Mouse (Mus musculus) forebrain, embryonic 11.5 days (tissue): ENCODE measurements at regions not wholly inside any gene's neighbourhood (a gene's known extent, or its start where the extent isn't known, plus 50 kb on each side); places are given as distances from the start of the nearest gene placed in this dataset.
A peak's percentile ranks its signal among the peaks of the same experiment; 100 is the strongest.

Experiments used
- ATAC-seq: fragments of 200-750 bp; cut with Nextera tagmentation; replicated peaks from 2 replicates; pipeline ENCODE4 v1.8.0; 2017; ENCODE audit warnings: moderate TSS enrichment; ENCODE audit not compliant: low FRiP score
- DNase-seq: peaks from one replicate; pipeline ENCODE4 v3.0.0-alpha.2; 2017; ENCODE audit warnings: low spot score
- H3K27ac ChIP-seq: fragments of 300-500 bp; sonication (generic); 2 replicates; pipeline ENCODE4 v1.5.1; 2014; ENCODE audit warnings: low read depth, low read length
- H3K27me3 ChIP-seq: fragments of 300-500 bp; sonication (generic); 2 replicates; pipeline ENCODE4 v1.6.1; 2014; ENCODE audit warnings: mild to moderate bottlenecking, low read length, mixed read lengths; ENCODE audit not compliant: control insufficient read depth, insufficient read depth
- H3K36me3 ChIP-seq: fragments of 300-500 bp; sonication (generic); 2 replicates; pipeline ENCODE4 v1.6.1; 2014; ENCODE audit warnings: mild to moderate bottlenecking, low read length, moderate library complexity, mixed read lengths; ENCODE audit not compliant: control insufficient read depth, insufficient read depth
- H3K4me1 ChIP-seq: fragments of 300-500 bp; sonication (generic); replicated peaks from 2 replicates; pipeline ENCODE4 v1.6.1; 2014; ENCODE audit warnings: low read length, mixed read lengths; ENCODE audit not compliant: control insufficient read depth, insufficient read depth
- H3K4me2 ChIP-seq: fragments of 300-500 bp; sonication (generic); 2 replicates; pipeline ENCODE4 v1.6.1; 2014; ENCODE audit warnings: low read depth, mild to moderate bottlenecking, low read length, moderate library complexity, mixed read lengths; ENCODE audit not compliant: severe bottlenecking
- H3K4me3 ChIP-seq: fragments of 300-500 bp; sonication (generic); 2 replicates; pipeline ENCODE4 v1.5.1; 2014; ENCODE audit warnings: low read depth, low read length
- H3K9ac ChIP-seq: fragments of 300-500 bp; sonication (generic); 2 replicates; pipeline ENCODE4 v1.6.1; 2014; ENCODE audit warnings: low read length
- H3K9me3 ChIP-seq: fragments of 300-500 bp; sonication (generic); 2 replicates; pipeline ENCODE4 v1.6.1; 2016; ENCODE audit warnings: low read length, mixed read lengths; ENCODE audit not compliant: control insufficient read depth
- WGBS: fragments of 180-500 bp; shearing (Covaris S2); extraction: QIAGEN DNeasy Blood & Tissue Kit; methylation state at CpG from one replicate; pipeline ENCODE4 v1.1.7; 2014; 5-methylcytosine and 5-hydroxymethylcytosine counted together

- Histone ChIP-seq H3K9me3 (no peaks in the 10 kb centered on the region), H3K4me1 (0 out of 2 replicates have a peak, but pooled peaks cover 6% of the 10 kb centered on the region), H3K9ac (no peak overlapping the region), H3K36me3 (no peaks in the 10 kb centered on the region), H3K27ac (no peak overlapping the region), H3K27me3 (no peaks in the 10 kb centered on the region), H3K4me3 (no peak overlapping the region), H3K4me2 (no peak overlapping the region)
- DNase-seq (no peak), ATAC-seq (no peak)
These were observed 75.0 kb downstream of the Lbh start for GRCm38 (mm10) chr17:72993134-72993533.

- no peak overlapping the region for H3K9ac ChIP-seq
- no peak overlapping the region for H3K27ac ChIP-seq
- WGBS = 54% methylated on average over 7 of the region's 7 CpGs
- H3K27me3 ChIP-seq = no peaks in the 10 kb centered on the region
- H3K4me3 ChIP-seq = no peak overlapping the region
- ATAC-seq = no peak
- H3K36me3 ChIP-seq = no peaks in the 10 kb centered on the region
- no peaks in the 10 kb centered on the region for H3K9me3 ChIP-seq
- 0 out of 2 replicates have a peak, but pooled peaks cover 6% of the 10 kb centered on the region for H3K4me1 ChIP-seq
- DNase-seq = no peak
- no peak overlapping the region for H3K4me2 ChIP-seq
These were observed 75.5 kb downstream of the Lbh start for GRCm38 (mm10) chr17:72993626-72994025.

GRCm38 (mm10) chr17:72996539-72996938 lies 78.4 kb downstream of the Lbh start:
- Histone ChIP-seq H3K9ac (no peak overlapping the region), H3K36me3 (no peaks in the 10 kb centered on the region), H3K9me3 (no peaks in the 10 kb centered on the region), H3K4me2 (no peak overlapping the region), H3K4me3 (no peak overlapping the region), H3K4me1 (0 out of 2 replicates have a peak, but pooled peaks cover 6% of the 10 kb centered on the region), H3K27ac (no peak overlapping the region), H3K27me3 (no peaks in the 10 kb centered on the region)
- ATAC-seq = no peak
- no peak for DNase-seq
- 82% methylated on average over 7 of the region's 7 CpGs for WGBS

GRCm38 (mm10) chr17:72997301-72997921 lies 79.3 kb downstream of the Lbh start:
- 17% methylated on average over 5 of the region's 5 CpGs for WGBS
- no peaks in the 10 kb centered on the region for H3K27me3 ChIP-seq
- H3K9ac ChIP-seq = no peak overlapping the region
- no peak overlapping the region for H3K27ac ChIP-seq
- no peaks in the 10 kb centered on the region for H3K36me3 ChIP-seq
- no peaks in the 10 kb centered on the region for H3K9me3 ChIP-seq
- ATAC-seq = no peak
- H3K4me2 ChIP-seq = no peak overlapping the region
- H3K4me3 ChIP-seq = no peak overlapping the region
- 0 out of 2 replicates have a peak, but pooled peaks cover 6% of the 10 kb centered on the region for H3K4me1 ChIP-seq
- peak; percentile 57 for DNase-seq

DNA sequence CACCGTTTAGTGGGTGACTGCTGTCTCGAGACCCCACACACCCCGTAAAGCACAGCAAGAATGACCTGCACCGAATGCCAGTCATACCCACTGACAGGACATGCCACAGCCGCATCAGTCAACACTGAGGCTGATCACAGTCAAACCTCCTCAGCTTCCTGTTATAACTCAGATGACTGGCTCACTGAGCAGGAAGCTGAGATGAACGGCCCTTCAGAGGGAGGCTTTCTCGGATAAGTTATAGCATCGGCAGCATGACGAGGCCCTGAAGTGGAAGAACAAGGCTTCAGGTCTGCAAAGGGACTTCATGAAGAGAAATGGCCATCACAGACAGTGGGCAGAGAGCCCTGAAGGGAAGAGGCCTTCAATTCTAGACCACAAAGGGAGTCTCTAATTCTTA lies 87.0 kb downstream of the Lbh start:
- Histone ChIP-seq H3K4me3 (no peak overlapping the region), H3K27me3 (no peaks in the 10 kb centered on the region), H3K27ac (no peak overlapping the region), H3K9ac (no peak overlapping the region), H3K4me1 (no peaks in the 10 kb centered on the region), H3K36me3 (no peaks in the 10 kb centered on the region), H3K9me3 (no peaks in the 10 kb centered on the region), H3K4me2 (no peak overlapping the region)
- 89% methylated on average over 9 of the region's 9 CpGs for WGBS
- no peak for DNase-seq
- ATAC-seq = no peak

GRCm38 (mm10) chr17:73008901-73009300 lies 90.8 kb downstream of the Lbh start:
- WGBS = 58% methylated on average over 4 of the region's 4 CpGs
- no peaks in the 10 kb centered on the region for H3K9me3 ChIP-seq
- no peak for ATAC-seq

DNA sequence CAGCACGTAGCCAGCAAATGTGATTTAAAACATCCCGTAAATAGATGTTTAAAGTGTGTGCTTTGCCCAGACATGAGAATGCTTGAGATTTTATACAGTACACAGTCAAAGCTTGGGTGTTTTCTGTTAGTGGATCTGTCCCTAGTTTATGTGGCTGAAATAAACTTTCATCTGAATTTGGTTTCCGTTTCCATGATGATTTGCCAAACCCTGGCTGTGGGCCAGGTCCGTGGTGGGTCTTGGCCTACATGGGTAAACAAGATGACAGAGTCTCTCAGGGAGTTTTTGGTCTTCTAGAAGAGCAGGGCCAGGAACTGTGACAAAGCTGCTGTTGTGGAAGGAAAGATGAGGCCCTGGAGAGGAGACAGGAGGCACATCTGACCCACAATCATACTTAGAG lies 91.9 kb downstream of the Lbh start:
- Histone ChIP-seq H3K27ac (no peak overlapping the region), H3K9me3 (no peaks in the 10 kb centered on the region), H3K9ac (no peak overlapping the region), H3K4me2 (no peak overlapping the region), H3K4me3 (no peak overlapping the region), H3K4me1 (0 out of 2 replicates have a peak, but pooled peaks cover 3% of the 10 kb centered on the region), H3K36me3 (no peaks in the 10 kb centered on the region), H3K27me3 (no peaks in the 10 kb centered on the region)
- ATAC-seq (no peak), DNase-seq (no peak)
- WGBS = 96% methylated on average over 4 of the region's 4 CpGs

More at GRCm38 (mm10) chr17:73008901-73009300, 90.8 kb downstream of the Lbh start:
- Histone ChIP-seq H3K27me3 (no peaks in the 10 kb centered on the region), H3K4me1 (0 out of 2 replicates have a peak, but pooled peaks cover under 1% of the 10 kb centered on the region), H3K9ac (no peak overlapping the region), H3K4me3 (no peak overlapping the region), H3K4me2 (no peak overlapping the region), H3K27ac (no peak overlapping the region), H3K36me3 (no peaks in the 10 kb centered on the region)
- DNase-seq = peak; percentile 73

DNA sequence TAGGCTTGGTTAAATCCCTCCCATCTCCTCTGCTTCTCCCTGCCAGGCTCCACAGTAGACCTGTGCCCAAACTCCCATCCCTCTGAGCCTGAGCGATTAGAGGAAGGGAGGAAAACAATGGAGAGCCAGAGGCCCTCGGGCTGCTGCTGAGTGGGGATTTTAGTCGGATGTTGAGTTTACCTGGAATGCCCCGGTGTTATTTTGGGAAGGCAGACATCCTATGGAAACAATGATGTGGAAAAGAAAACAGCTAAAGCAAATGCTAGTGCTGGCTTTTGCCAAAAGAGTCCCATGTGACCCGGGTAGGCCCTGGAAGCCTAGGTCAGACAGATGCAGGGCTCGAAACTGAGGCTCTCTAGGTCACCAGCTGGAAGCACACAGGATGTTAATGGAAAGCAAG lies 94.3 kb downstream of the Lbh start:
- ATAC-seq (no peak), DNase-seq (no peak)
- Histone ChIP-seq H3K36me3 (no peaks in the 10 kb centered on the region), H3K9ac (no peak overlapping the region), H3K4me3 (no peak overlapping the region), H3K27ac (no peak overlapping the region), H3K27me3 (no peaks in the 10 kb centered on the region), H3K4me2 (no peak overlapping the region), H3K4me1 (0 out of 2 replicates have a peak, but pooled peaks cover 3% of the 10 kb centered on the region), H3K9me3 (no peaks in the 10 kb centered on the region)
- 42% methylated on average over 6 of the region's 6 CpGs for WGBS

DNA sequence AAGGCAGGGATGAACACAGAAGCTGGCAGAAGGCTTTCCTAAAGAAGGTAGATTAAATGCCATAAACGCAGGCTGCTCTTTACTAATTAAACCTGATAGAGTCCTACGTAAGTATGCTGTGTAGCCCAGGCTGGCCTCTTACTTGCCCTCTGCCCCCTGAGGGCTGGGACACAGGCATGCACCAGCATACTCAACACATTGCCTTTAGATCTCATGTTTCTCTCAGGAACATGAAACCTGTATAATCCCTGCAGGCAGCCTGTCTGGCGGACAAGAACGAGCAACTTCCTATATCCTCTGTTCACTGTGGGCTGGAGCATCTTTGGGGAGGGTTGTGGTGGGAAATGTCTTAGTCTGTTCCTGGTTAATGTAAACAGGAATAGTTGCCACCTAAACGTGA lies 94.8 kb upstream of the Lclat1 start:
- Histone ChIP-seq H3K4me1 (0 out of 2 replicates have a peak, but pooled peaks cover 3% of the 10 kb centered on the region), H3K9me3 (no peaks in the 10 kb centered on the region), H3K27ac (no peak overlapping the region), H3K4me3 (no peak overlapping the region), H3K9ac (no peak overlapping the region), H3K4me2 (no peak overlapping the region), H3K36me3 (no peaks in the 10 kb centered on the region), H3K27me3 (no peaks in the 10 kb centered on the region)
- 65% methylated on average over 5 of the region's 5 CpGs for WGBS
- no peak for DNase-seq
- no peak for ATAC-seq
